Mouse (Mus musculus) bone marrow, adult 2 months (tissue): ENCODE measurements at regions not wholly inside any gene's neighbourhood (a gene's known extent, or its start where the extent isn't known, plus 50 kb on each side); places are given as distances from the start of the nearest gene placed in this dataset.

Experiments used
- CTCF ChIP-seq: fragments of 200-500 bp; IDR thresholded peaks from 2 replicates; pipeline ENCODE4 v1.5.1; 2011; ENCODE audit warnings: low read length, control low read depth; ENCODE audit not compliant: control insufficient read depth, insufficient read depth
- POLR2A ChIP-seq: fragments of 200-500 bp; IDR thresholded peaks from 2 replicates; pipeline ENCODE4 v1.6.1; 2011; ENCODE audit warnings: low read depth, mild to moderate bottlenecking, control low read depth, low read length, borderline replicate concordance; ENCODE audit not compliant: control insufficient read depth

GRCm38 (mm10) chr15:62644296-62644695 lies 1200.7 kb downstream of the Gsdmc2 start:
- TF ChIP-seq CTCF (no peak), POLR2A (no peak)
